Mouse (Mus musculus): ENCODE results near the gene Gas2.
A peak's percentile ranks its signal among the peaks of the same experiment; 100 is the strongest.

The Gas2 gene

DNA sequence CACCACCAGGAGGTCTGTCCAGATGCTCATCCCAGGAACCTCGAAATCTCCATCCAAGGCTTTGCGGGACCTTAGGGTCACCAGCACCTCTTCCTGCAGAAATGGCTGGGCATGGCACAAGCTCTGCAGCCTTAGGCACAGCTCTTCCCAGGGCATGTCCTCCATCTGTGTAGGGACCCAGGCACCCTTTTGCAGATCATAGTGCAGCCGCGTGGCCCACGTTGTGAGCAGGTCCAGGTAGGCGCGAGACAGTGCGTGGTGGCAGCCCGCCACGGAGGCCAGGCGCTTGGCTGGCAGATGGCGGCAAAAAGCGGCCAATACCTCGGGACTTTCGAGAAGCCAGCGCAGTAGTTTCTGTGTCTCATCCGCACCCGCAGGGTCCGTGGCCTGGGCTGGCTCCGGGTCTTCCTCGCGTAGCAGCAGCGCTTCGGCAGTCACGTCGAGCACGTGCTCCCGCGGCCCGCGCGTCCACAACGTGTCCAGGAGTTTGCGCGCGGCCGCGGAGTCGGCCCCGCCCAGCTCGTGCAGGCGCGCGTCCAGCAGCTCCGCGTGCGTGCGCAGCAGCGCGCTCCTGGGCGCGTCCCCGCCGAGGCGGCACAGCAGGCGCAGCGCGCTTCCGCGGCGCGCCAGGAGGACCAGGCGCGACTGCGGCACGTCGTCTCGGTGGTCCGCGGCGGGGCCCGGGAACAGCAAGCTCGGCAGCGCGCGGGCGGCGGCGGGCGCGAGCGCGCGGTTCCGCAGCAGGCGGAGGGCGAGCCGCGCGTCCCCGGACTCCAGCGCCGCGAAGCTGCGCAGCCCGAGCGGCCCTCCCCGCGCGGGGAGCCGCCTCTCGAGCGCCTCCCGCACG is at the start of gene Gas2:
Gas2 (plus strand) TSS at position 766 of the 847 bp plus-strand sequence.
- peak; percentile 91 for DNase-seq

DNA sequence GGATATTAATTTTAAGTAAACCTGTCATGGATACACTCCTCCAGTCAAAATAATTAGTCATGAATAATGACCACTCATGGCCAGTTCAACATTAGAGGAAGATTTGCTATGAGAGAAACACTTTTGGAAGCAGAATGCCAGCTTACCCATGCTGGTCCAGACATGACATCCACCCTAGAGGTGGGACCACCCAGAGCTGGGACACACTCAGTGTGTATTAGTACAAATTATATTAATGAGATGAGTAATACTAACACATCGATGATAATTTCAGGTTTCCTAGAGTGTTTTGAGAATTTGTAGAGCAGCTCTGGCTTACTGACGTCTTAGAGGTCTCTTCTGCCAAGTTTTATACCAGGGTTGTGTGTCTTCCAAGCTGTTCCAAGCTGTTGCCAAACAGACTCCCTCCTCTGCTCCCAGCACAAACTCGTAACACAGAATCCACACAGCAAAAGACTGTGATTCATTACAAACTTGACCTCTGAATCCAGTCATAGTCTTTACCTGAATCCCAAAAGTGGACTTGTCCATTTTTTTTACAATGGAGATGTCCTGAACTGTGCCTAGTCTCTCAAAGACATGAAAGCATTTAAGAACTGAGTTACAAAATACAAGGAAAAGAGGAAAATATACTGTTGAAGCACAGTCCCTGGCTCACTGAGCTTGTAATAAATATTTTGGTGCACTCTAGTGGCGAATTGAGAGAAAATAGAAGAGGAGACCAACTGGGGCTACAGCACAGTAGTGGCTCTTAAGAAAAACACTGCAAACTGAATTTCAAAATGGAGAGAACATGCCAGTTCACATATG is 46.1 kb upstream of the Gas2 start:
- DNase-seq, result no peak

DNA sequence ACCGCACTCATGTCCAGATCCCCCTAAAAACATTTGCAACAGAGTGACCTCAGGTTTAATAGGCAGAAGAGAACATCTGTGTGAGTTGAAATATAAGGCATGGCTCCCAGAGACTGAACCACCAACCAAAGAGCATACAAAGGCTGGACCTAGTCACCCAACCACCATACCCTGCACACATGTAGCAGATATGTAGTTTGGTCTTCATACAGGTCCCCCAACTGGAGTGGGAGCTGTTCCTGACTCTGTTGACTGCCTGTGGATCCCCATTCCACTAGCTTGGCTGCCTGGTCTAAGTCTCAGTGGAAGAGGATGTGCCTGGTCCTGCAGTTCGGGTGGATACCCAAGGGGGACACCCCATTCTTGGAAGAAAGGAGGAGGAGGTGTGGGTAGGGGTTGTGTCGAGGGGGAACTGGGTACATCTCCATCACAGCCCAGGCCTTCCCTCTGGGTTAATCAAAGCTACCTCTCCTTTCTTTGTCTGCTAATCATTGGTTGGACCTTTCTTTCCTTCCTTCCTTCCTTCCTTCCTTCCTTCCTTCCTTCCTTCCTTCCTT is 45.5 kb upstream of the Gas2 start:
- DNase-seq, result no peak

DNA sequence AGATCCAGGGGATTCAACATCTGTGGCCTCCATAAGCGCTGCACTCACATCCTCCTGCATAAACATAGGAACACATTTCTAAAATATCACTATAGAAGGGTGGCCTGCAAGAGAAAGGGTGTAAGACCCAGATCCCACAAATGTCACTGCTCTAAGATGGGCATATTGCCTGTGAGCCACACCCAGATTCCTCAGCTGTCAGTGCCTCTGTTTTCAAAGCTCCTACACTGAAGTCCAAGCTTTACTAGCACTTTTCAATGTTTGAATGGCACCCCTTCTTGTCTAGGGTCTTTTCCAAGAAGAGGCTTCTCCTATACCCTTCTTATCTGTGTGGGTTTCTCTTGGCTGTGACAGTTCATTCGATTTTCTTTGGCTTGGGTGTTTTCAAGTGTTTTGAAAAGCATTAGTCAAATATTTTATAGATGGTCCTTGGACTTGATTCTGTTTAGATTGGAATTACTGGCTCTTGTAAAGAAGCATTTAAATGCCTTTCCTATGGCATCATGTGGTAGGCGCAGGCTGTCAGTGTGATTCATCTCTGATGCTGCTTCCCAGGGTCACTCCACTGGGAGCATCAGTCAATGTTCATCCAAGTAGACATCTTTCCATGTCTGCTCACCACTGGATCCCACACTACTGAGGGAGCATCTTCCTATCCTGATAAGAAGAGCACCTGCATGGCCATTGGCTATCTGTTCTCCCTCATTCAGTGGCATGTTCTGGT is 43.4 kb upstream of the Gas2 start:
- no peak for DNase-seq

DNA sequence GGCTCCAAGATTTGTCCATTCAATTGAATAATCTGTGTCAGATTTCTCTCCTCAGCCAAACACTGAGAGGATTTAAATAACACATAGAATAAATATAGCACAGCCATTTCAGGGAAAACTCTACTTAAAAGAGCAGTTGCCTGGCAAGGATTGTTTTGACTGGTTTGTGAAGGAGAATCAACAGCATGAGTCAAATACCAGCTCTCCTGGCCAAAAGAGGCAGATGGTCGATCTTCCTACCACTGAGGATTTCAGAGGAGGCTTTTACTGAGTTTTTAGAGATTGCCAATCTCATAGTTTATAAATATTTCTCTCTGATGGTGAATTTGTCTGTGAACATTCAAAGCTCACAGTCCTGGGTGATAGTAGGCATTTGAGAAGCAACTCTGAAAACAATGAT is 41.9 kb upstream of the Gas2 start:
- DNase-seq, result no peak

DNA sequence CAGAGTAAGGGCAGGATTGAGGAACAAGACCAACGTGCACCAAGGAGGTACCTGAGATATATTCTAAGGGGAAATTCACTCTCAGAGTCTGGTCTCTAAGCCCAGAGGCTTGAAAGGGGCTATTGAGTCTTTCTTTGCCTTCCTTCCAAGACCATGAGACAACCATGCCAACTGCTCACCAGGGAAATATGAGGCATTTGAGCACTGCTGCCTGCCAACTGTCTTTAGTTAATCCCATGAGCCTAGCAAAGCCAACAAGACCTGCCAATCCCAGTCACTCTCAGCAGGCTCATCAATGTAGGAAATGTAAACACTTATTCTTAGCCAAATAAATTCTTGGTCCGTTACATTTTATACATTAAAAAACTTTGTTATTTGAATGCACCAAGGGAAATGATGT is 40.3 kb upstream of the Gas2 start:
- no peak for DNase-seq

DNA sequence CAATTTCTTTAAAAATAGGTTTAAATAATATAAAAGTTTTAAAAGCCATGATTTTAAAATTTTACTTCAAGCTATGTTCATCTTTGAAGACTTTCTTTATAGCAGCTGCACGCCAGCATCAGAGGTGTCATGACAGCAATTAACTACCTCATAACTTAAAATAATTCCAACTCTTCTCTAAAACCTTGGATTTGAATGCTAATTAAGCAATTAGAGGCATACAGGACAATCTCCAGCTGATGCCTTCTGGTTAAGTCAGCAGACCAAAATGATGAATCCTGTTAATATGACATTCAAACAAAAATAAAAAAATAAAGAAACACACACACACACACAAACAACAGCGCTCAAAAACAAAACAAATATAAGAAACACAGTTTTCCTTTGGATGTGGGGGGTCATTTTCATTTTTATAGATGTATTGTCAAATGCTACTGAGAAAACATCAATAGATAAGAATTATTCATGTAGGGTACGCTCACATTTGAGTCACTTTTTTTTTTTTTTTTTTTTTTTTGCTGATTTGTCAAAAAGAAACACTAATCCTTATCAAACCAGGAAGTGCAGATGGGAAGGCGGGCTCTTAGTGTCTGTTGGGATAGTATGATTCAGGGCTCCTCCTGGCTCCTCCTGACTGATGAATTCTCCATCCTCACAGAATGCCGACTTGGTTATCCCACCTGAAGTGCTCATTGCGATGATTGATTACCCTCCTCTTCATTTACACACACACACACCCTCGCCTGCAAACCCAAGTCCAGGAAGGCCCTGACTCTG is 38.1 kb upstream of the Gas2 start:
- no peak for DNase-seq

DNA sequence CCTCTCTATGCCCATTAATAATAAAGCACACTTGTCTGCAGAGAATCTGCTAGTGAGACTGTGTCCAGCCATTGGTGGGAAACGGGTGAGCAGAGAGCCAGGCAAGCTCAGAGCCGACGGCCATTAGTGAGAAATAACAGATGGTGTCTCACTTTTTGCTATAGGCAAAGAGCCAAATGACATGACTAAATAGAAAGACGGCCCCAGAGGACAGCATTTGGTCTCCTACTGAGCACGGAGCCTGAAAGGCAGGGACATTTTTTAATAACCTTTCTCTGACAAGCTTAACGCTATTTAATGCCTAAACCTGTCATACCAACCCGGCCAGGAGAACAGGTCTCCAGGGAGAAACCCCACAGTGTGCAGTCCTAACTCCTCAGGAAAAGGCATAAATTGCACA is 29.9 kb upstream of the Gas2 start:
- DNase-seq, result no peak

DNA sequence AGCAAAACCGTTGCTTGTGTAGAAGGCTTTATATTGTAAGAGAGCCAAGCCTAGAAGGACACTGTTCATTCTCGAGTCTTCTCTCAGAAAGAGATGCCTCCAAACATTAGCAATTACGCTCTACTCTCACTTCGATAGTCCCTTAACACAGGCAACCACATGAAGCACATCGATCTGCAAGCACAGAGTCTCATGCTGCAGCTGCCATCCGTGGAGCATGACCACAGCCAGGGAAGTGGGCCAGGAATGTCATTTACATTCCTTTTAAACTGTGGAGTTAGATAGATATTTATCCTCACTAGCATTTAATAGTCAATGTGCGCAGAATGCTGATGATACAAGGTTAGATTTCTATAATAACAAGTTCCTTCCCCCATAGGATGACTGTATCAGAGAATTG is 21.3 kb upstream of the Gas2 start:
- no peak for DNase-seq

DNA sequence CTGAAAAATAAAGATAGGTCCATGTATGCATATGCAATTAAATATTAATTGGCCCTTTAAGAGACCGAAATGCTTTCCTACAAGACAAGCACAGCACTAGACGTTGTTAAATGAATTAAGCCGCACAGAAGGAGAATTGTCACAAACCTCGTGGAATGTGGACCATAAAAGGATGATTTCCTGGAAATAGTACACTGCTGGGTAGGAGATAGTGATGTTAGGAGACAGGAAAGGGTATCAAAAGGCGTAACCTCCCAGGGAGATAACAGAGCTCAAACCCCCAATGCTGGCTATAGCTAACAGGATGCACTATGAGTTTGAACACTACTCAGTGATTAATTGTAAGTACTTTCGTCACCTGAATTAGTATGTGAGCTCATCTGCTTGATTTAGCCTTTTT is 10.9 kb upstream of the Gas2 start:
- no peak for DNase-seq

DNA sequence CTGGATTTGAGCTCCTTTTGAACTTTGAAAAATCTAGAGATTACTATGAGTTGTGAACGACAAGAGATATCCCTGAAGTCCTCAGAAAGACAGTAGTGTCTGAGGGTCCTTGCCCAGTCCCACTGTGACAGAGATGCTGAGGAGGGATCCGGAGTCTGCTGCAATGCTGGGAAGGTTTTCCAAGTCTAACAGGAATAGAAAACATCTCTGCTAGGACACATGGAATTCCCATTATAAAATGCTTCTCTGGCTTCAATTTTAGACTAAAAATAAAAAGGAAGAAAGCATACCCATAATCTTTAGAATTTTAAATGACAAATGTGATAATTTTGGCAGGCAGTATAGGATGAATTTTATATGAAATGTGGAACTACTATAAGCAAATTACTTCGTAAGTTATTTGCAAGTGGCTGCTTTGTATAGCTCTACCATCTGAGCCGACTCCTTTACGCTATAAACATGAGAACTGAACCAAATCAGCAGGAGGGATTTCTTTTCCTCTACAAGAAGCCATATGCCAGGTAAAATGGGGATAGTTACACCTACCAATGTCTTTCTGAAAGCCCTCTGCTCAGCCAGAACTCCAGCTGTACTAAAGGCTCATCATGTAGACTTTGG is 9.8 kb upstream of the Gas2 start:
- no peak for DNase-seq

DNA sequence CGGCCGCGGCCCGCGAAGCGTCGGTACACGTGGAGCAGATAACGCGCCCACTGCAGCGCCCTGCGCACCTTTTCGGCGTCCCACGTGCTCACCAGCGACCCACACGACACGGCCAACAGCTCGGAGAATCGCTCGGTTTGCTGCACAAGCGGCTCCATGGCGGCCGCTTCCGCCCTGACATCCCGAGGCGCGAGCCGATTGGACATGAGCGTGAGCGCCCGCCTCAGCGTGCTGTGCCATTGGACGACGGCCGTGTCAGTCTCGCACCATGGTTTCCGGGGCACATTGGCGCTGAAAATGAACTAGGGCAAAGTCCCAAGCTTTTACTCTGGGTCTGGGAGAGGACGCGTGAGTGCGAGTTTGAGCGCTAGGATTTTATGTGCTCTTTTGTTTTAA is 280 bp downstream of the Gas2 start, which contains the start of gene Fancf:
Fancf (minus strand) TSS at position 171 of the 396 bp plus-strand sequence.
- peak; percentile 99 for DNase-seq

DNA sequence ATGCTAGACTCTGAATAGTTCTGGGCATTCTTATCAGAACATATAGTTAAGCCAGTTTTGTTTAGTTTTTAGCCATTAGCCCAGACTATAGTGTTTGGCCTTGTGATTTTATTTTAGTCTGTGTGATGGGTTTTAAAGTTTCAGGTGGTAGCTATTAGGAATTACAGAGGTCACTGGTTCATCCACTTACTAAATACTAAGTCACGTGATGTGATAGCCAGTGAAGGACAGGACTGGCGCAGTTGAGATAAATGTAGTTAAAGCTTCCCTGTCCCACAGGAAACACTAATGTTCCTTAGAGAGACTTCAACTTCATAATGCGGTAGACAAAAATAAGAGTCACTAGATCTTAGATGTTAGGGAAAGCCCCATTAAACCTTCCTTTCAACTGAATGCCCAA is 1.0 kb downstream of the Gas2 start:
- no peak for DNase-seq

DNA sequence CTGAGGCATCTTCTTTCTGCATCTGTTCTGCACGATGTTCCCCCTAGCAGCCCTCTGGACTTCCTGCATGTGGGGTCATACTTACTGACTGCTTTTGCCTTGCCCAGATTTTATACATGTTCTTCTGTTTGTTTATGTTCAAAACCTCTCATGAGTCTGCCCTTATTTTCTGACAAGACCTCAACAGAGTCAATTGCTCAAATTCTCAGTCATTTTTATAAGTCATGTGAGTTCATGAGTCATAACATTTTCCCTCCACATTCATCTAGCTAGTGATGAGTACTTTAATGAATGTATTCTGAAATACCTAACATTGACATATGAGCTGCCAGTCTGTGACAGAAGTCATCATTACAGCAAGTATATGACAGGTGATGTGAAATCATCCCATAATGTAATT is 3.5 kb downstream of the Gas2 start:
- no peak for DNase-seq

DNA sequence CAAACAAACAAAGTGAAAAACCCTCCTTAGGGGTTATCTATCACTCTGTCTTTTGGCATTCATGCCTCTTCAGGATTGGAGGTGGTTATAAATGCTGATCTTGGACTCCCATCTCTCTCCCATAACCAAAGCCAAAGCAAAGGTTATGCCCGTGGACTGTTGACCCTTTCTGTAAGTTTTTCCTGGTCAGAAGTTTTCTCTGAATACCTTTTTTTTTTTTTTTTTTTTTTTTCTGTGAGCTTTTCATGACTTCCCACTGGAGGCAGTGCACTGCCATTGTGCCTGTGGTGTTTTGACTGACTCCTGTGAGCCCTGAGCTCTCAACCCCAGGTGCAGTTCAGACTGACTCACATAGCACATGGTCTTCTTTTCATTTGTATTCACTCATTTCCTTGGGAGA is 6.2 kb downstream of the Gas2 start:
- DNase-seq, result peak; percentile 40

DNA sequence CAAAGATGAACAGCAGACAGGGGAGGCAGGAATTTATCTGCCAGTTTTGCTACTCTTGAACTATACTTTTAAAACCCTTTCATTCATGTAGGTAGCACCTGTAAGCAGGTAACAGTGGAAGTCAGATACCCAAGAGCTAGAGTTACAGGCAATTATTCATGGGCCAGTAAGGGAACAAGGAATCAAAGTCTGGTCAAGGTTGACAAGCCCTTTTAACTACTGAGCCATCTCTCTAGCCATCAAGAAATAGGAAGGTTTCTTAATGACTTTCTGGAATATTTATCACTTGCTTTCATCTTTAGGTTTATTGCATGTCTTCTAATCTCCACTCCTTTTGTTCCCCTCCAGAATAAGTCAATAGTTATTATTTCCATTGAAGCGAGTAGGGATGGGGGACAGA is 10.2 kb downstream of the Gas2 start:
- DNase-seq, result no peak

DNA sequence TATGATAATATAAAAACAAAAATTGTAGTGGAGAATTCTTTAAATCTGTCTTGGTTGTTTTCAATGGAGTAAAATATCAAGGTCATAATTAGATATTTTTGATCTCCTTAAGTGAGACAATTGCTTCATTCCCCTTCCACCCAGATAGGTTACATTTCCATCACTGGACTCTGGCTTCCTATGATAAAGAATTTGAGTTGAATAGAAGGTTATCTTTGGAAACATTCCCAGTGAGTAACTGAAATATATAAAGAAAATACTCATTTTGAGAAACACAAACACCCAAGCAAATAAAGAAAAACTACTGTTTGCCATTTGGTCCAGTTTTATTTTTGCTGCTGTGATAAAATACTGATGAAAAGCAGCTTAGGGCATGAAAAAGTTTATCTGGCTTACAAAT is 10.8 kb downstream of the Gas2 start:
- DNase-seq, result no peak

DNA sequence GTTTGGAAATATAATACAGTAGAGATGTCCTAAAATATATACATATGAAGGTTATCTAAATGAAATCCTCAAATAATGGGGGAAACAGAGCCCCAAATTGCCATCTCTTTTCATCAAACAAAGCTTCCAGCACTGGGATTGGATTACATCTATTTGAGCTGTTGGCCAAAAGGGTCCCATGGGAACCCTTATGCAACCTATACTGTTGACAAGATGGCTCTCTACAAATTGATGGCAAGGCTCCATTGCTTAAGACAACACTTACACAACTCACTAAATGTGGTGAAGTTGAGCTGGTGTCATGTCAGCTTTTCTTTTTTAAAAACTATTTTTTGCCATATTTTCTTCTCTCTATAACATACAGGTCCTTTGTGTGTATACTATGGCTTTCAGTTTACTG is 14.5 kb downstream of the Gas2 start:
- DNase-seq, result no peak

DNA sequence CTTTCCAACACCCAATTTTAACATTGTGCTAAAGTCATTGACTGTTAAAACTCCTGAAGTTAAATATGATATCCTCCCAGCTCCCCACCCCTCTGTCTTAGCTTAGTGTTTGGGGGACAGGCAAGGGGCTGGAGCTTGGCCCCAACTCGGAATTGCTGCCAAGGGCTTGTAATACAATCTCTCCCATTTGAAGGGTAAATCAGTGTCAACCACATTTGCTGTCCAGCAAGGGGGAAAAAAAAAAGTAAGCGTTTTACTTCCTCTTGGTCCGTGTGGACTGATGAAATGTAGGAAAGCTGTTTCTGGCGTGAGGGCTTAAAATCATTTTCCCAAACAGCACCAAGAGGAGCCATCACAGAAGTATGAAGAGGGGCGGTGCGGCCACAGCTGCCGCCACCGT is 16.9 kb downstream of the Gas2 start:
- no peak for DNase-seq

DNA sequence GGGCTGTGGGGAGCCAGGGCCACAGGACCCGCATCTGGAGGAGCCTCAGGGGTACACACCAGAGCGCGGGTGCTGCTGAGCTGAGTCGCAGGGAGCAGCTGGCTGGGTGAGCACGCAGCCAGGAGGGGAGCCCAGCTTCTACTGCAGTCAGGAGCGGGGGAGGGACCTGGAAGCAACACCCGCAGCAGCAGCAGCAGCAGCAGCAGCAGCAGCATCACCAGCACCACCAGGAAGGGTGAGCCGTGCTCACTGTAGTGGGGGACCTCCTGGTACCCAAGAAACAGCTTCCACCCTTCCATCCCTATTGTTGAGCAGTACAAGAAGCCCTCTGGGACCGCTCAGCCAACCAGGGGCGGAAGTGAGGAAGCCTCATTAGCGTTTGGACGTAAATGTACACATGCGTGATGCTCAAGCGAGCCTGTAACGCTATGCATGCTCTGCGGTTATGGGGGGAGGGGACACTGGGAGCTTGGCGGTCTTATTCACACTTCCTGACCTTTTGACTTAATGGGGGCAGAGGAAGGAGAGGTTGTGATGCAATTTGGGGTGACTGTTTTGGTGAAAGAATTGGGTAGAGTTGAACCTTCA is 17.4 kb downstream of the Gas2 start:
- DNase-seq, result no peak

DNA sequence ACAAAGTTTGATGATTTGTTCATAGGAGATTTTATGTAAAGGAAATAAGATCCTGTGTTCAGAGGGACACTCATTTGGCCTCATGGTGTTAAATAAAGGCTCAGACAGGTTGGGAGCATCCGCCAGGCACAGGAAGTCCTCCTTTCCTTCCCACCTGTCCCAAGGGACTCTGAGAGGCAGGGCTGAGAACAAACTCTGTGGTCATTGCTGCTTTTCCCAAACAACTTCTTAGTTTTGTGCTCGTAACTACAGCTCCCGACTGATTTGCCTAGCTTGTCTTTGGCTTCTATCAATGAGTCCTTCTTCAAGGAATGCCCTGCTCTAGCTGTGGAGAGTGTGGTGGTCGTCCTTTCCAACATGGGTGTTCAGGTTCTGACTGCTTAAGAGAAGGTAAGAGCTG is 18.3 kb downstream of the Gas2 start:
- DNase-seq, result no peak

DNA sequence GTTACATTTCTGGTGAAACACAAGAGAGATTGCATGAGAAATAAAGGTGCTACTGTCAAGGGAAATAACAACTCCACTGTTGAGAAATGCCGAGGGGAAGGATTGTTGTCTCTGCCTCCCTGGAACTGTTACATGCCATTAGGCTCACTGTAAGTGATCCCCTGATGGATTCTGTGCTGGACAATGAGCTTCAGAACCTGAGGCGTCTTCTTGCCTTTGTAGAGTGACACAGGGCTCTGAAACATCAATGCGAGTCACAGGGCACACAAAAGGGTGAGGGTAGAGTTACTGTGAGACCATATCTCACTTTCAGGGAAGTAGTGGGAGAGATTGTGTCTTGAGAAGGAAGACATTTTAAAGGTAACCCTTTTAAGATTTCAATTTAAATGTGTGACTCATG is 23.5 kb downstream of the Gas2 start:
- no peak for DNase-seq

Measured in kidney, adult 9 months (tissue).